Mouse (Mus musculus) cerebellum, adult 2 months (tissue): ENCODE results near the gene Adgrg1.

Experiments
- CTCF ChIP-seq: fragments of 200-500 bp; IDR thresholded peaks from 2 replicates; pipeline ENCODE4 v1.5.1; 2011; ENCODE audit warnings: low read depth, mild to moderate bottlenecking, control low read depth, low read length, moderate library complexity, borderline replicate concordance; ENCODE audit not compliant: insufficient read depth
- POLR2A ChIP-seq: fragments of 200-500 bp; IDR thresholded peaks from 2 replicates; pipeline ENCODE4 v1.6.1; 2011; ENCODE audit warnings: low read length, control low read depth, borderline replicate concordance; ENCODE audit not compliant: insufficient read depth

DNA sequence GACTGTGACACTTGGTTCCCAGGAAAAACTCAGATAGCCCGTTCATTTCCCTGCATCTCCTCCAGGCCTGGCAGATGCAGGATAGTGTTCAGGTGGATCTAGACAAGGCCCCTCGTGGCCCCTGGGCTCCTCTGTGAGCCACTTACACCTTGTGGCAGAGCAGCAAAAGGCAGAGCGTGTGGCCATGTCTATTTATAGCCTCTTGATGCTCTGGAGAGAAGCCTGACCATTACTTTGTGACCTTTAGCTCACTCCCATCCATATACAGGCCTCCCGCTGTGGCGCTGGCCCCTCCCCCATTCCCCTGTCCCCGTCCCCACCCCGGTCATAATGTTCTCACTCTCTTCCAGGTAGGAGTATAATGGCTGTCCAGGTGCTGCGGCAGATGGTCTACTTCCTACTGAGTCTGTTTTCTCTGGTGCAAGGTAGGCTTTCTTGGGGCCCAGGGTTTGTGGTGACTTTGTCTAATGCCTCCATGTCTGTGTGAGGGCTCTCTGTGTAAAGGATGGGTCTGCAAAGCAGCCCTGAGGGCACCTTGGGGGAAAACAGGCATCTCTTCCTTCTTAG lies 27.6 kb downstream of the Adgrg1 start:
- no peak for TF ChIP-seq CTCF
- TF ChIP-seq POLR2A: no peak
